Mouse (Mus musculus): ENCODE results near the gene Isy1. TPM values are rescaled to one million over a fixed set of nuclear protein-coding genes. Genes with fewer than 3 reads are reported as not detected.

Gene Isy1
- total RNA-seq, 4 experiments from 2014 or later = 27.5 to 30.6 (median 28.5) TPM

- peak in 1 of 2 experiments; percentile 40 for DNase-seq (ENCODE audit: low spot score in 2 of 2)
Observed at GRCm38 (mm10) chr6:87850155-87850899, 11.7 kb upstream of the Isy1 start.

GRCm38 (mm10) chr6:87849780-87850154 lies 11.2 kb upstream of the Isy1 start:
- no peak for DNase-seq (ENCODE audit: low spot score in 2 of 2)

GRCm38 (mm10) chr6:87846813-87847212 lies 8.2 kb upstream of the Isy1 start:
- no peak for DNase-seq (ENCODE audit: low spot score in 2 of 2)

- DNase-seq (ENCODE audit: low spot score in 2 of 2) = no peak
Observed at GRCm38 (mm10) chr6:87845031-87845695, 6.6 kb upstream of the Isy1 start.

GRCm38 (mm10) chr6:87842254-87842653 lies 3.7 kb upstream of the Isy1 start:
- no peak for DNase-seq (ENCODE audit: low spot score in 2 of 2)

- DNase-seq (ENCODE audit: low spot score in 2 of 2) = no peak
Observed at GRCm38 (mm10) chr6:87841635-87842034, 3.0 kb upstream of the Isy1 start.

GRCm38 (mm10) chr6:87839797-87840341 lies 1.3 kb upstream of the Isy1 start:
- DNase-seq (ENCODE audit: low spot score in 2 of 2) = no peak

- no peak for DNase-seq (ENCODE audit: low spot score in 2 of 2)
Observed at GRCm38 (mm10) chr6:87835695-87836094, 2.9 kb downstream of the Isy1 start, which contains the start of gene Gm45140. Gene Gm45140 (minus strand): TSS chr6:87835795.

- no peak for DNase-seq (ENCODE audit: low spot score in 2 of 2)
Observed at GRCm38 (mm10) chr6:87820366-87820765, 18.2 kb downstream of the Isy1 start.

GRCm38 (mm10) chr6:87814486-87814885 lies 24.1 kb downstream of the Isy1 start:
- DNase-seq (ENCODE audit: low spot score in 2 of 2) = no peak

- DNase-seq (ENCODE audit: low spot score in 2 of 2) = no peak
Observed at GRCm38 (mm10) chr6:87812656-87813055, 25.9 kb downstream of the Isy1 start.

- DNase-seq (ENCODE audit: low spot score in 2 of 2) = peak; percentile 72 to 83
Observed at GRCm38 (mm10) chr6:87811675-87812338, 26.8 kb downstream of the Isy1 start, which contains the start of gene Rab43. Gene Rab43 (minus strand): TSS chr6:87812164.

- peak; percentile 47 to 51 for DNase-seq (ENCODE audit: low spot score in 2 of 2)
Observed at GRCm38 (mm10) chr6:87810713-87811669, 27.6 kb downstream of the Isy1 start.

GRCm38 (mm10) chr6:87810311-87810710 lies 28.3 kb downstream of the Isy1 start:
- no peak for DNase-seq (ENCODE audit: low spot score in 2 of 2)

GRCm38 (mm10) chr6:87809651-87810161 lies 28.9 kb downstream of the Isy1 start:
- DNase-seq (ENCODE audit: low spot score in 2 of 2) = no peak

- DNase-seq (ENCODE audit: low spot score in 2 of 2) = no peak
Observed at GRCm38 (mm10) chr6:87809144-87809543, 29.5 kb downstream of the Isy1 start.

- no peak for DNase-seq (ENCODE audit: low spot score in 2 of 2)
Observed at GRCm38 (mm10) chr6:87808521-87808920, 30.1 kb downstream of the Isy1 start.

- no peak for DNase-seq (ENCODE audit: low spot score in 2 of 2)
Observed at GRCm38 (mm10) chr6:87807735-87808440, 30.7 kb downstream of the Isy1 start.

GRCm38 (mm10) chr6:87806857-87807256 lies 31.7 kb downstream of the Isy1 start:
- DNase-seq (ENCODE audit: low spot score in 2 of 2) = no peak

GRCm38 (mm10) chr6:87806028-87806427 lies 32.6 kb downstream of the Isy1 start:
- DNase-seq (ENCODE audit: low spot score in 2 of 2) = no peak

Data from left cerebral cortex, adult 8-10 months (tissue).